In genomic region chr5:140501982-140502836, GRCm38 (mm10) we compare ENCODE assay signal across 9 mouse cellular contexts. TPM values are rescaled to one million over a fixed set of nuclear protein-coding genes. Genes with fewer than 3 reads are reported as not detected.
DNase-seq lines count a peak whose midpoint lies in the region; ATAC-seq lines count a peak whose summit lies in the region.
"Had no signal": no experiment of that assay in that cellular context is flagged by ENCODE, and none has a peak within 500 bp of the region (broad histone marks: within the 10 kb centered on the region; RNA-seq: fewer than 3 reads in every experiment).

No protein-coding gene starts in this region.

- H3K9ac ChIP-seq in forebrain, embryonic 13.5 days, result peak overlapping the region; percentile 43
- no peak overlapping the region for H3K9ac ChIP-seq in limb, embryonic 15.5 days
- no peak overlapping the region; the same call in 1 of the 2 replicates for H3K9ac ChIP-seq in neural tube, embryonic 14.5 days (replicated peaks; ENCODE audit: low read depth, low read length)

- peak; percentile 29 for DNase-seq in thymus, postnatal 14 days
- DNase-seq in thymus, postnatal 4 days, result no peak
- DNase-seq in adrenal gland, postnatal 14 days, result no peak
- DNase-seq in gastrocnemius, postnatal 10 days, result no peak
- no peak for DNase-seq in urinary bladder, adult 2 months (ENCODE audit: low spot score)

- peaks cover 32% of the 10 kb centered on the region for H3K4me1 ChIP-seq in forebrain, embryonic 13.5 days
- peaks cover 37% of the 10 kb centered on the region for H3K4me1 ChIP-seq in limb, embryonic 15.5 days
- peaks cover 13% of the 10 kb centered on the region; the same call in 1 of the 2 replicates for H3K4me1 ChIP-seq in neural tube, embryonic 14.5 days (ENCODE audit: control insufficient read depth, insufficient read depth, low read length)

- no peak overlapping the region for H3K27ac ChIP-seq in forebrain, embryonic 13.5 days
- peak overlapping the region; percentile 28; the same call in 1 of the 2 replicates for H3K27ac ChIP-seq in limb, embryonic 15.5 days
- no peak overlapping the region for H3K27ac ChIP-seq in neural tube, embryonic 14.5 days (ENCODE audit: low read depth, low read length)

- no peak for ATAC-seq in forebrain, embryonic 13.5 days
- no peak for ATAC-seq in limb, embryonic 15.5 days (ENCODE audit: insufficient number of reproducible peaks, low FRiP score, low TSS enrichment, low read depth)
- ATAC-seq in neural tube, embryonic 14.5 days (ENCODE audit: low read depth), result no peak

- H3K9me3 ChIP-seq in forebrain, embryonic 13.5 days (replicated peaks), result no peaks in the 10 kb centered on the region
- H3K9me3 ChIP-seq in limb, embryonic 15.5 days, result no peaks in the 10 kb centered on the region
- H3K9me3 ChIP-seq in neural tube, embryonic 14.5 days (ENCODE audit: control insufficient read depth, low read length), result no peaks in the 10 kb centered on the region

- H3K4me2 ChIP-seq in forebrain, embryonic 13.5 days, result peak overlapping the region; percentile 52
- peak overlapping the region; percentile 47 for H3K4me2 ChIP-seq in limb, embryonic 15.5 days
- H3K4me2 ChIP-seq in neural tube, embryonic 14.5 days (ENCODE audit: low read depth, low read length), result peak overlapping the region; percentile 19; the same call in 1 of the 2 replicates

- H3K36me3 ChIP-seq in forebrain, embryonic 13.5 days (ENCODE audit: poor library complexity, severe bottlenecking), result no peaks in the 10 kb centered on the region
- H3K36me3 ChIP-seq in limb, embryonic 15.5 days, result no peaks in the 10 kb centered on the region
- H3K36me3 ChIP-seq in neural tube, embryonic 14.5 days (ENCODE audit: control insufficient read depth, insufficient read depth, low read length), result no peaks in the 10 kb centered on the region

- peaks cover 4% of the 10 kb centered on the region; the same call in 1 of the 2 replicates for H3K27me3 ChIP-seq in forebrain, embryonic 13.5 days
- H3K27me3 ChIP-seq in limb, embryonic 15.5 days, result no peaks in the 10 kb centered on the region
- H3K27me3 ChIP-seq in neural tube, embryonic 14.5 days (ENCODE audit: control insufficient read depth, insufficient read depth, low read length), result no peaks in the 10 kb centered on the region

- 15% methylated on average over 14 of the region's 14 CpGs for WGBS in forebrain, embryonic 13.5 days
- WGBS in limb, embryonic 15.5 days, result 17% methylated on average over 14 of the region's 14 CpGs
- 23% methylated on average over 14 of the region's 14 CpGs for WGBS in neural tube, embryonic 14.5 days

- H3K4me3 ChIP-seq in forebrain, embryonic 13.5 days, result 0 out of 2 replicates have a peak overlapping the region, but pooled peaks have one; percentile 15
- peak overlapping the region; percentile 20 for H3K4me3 ChIP-seq in limb, embryonic 15.5 days
- H3K4me3 ChIP-seq in neural tube, embryonic 14.5 days (ENCODE audit: low read depth, low read length), result no peak overlapping the region

RNA-seq across cellular contexts. Expression of gene Chst12, which starts 3.1 kb away (rescaled TPM):
- polyA plus RNA-seq in forebrain, embryonic 13.5 days (2015; fragmentation: Nextera tagmentation; extraction: Ambion mirVana), result 8.8 and 11.1 TPM in 2 replicates
- polyA plus RNA-seq in limb, embryonic 15.5 days (2015; fragmentation: Nextera tagmentation; extraction: Ambion mirVana), result 28.3 and 36.3 TPM in 2 replicates
- 22.6 and 23.8 TPM in 2 replicates for polyA plus RNA-seq in neural tube, embryonic 14.5 days (2014; fragmentation: Nextera tagmentation; extraction: Ambion mirVana)
- total RNA-seq in adrenal gland, postnatal 14 days (2021), result 8.3 and 12.9 TPM in 2 replicates
- total RNA-seq in gastrocnemius, postnatal 10 days (2021), result 10 to 100 TPM in 1 of 2 experiments, 1 to 10 TPM in 1; 9.6 to 14.5 TPM
- 54.6 and 76.8 TPM in 2 replicates for polyA plus RNA-seq in urinary bladder, adult 2 months (2012; rRNA removed)

RNA-seq across cellular contexts. Expression of gene Gm4869, which starts 56.8 kb away (rescaled TPM):
- not detected in 2 replicates for polyA plus RNA-seq in forebrain, embryonic 13.5 days (2015; fragmentation: Nextera tagmentation; extraction: Ambion mirVana)
- polyA plus RNA-seq in limb, embryonic 15.5 days (2015; fragmentation: Nextera tagmentation; extraction: Ambion mirVana), result not detected in 2 replicates
- not detected in 2 replicates for polyA plus RNA-seq in neural tube, embryonic 14.5 days (2014; fragmentation: Nextera tagmentation; extraction: Ambion mirVana)
- not detected in 2 replicates for total RNA-seq in adrenal gland, postnatal 14 days (2021)
- not detected for total RNA-seq in gastrocnemius, postnatal 10 days (2021)
- 0.96 and 1.0 TPM in 2 replicates for polyA plus RNA-seq in urinary bladder, adult 2 months (2012; rRNA removed)
- polyA plus RNA-seq: gonadal fat pad, adult 2 months had no signal
